16 mouse cellular contexts compared by ENCODE assay signal in genomic region chr15:41936697-41937096, GRCm38 (mm10).
DNase-seq lines count a peak whose midpoint lies in the region; ATAC-seq and TF ChIP-seq lines count a peak whose summit lies in the region.
"Had no signal": no experiment of that assay in that cellular context is flagged by ENCODE, and none has a peak within 500 bp of the region (broad histone marks: within the 10 kb centered on the region; RNA-seq: fewer than 3 reads in every experiment).

No protein-coding gene starts in this region.

- H3K9me3 ChIP-seq in midbrain, embryonic 13.5 days, result peaks cover 7% of the 10 kb centered on the region; the same call in 1 of the 2 replicates
- H3K9me3 ChIP-seq in midbrain, postnatal 0 days (ENCODE audit: low read length), result no peaks in the 10 kb centered on the region; the same call in 1 of the 2 replicates
- H3K9me3 ChIP-seq in hindbrain, embryonic 14.5 days (ENCODE audit: control insufficient read depth, low read length), result peaks cover 17% of the 10 kb centered on the region; the same call in 1 of the 2 replicates

- H3K4me3 ChIP-seq in kidney, adult 2 months (ENCODE audit: insufficient read depth, low read depth, low read length), result no peak overlapping the region
- H3K4me3 ChIP-seq in midbrain, embryonic 13.5 days (replicated peaks), result no peak overlapping the region
- H3K4me3 ChIP-seq in midbrain, postnatal 0 days (ENCODE audit: low read depth, low read length), result no peak overlapping the region
- H3K4me3 ChIP-seq in hindbrain, embryonic 14.5 days (replicated peaks; ENCODE audit: low read length), result no peak overlapping the region
- H3K4me3 ChIP-seq: embryonic facial prominence, embryonic 15.5 days; intestine, embryonic 15.5 days; limb, embryonic 15.5 days had no signal

- H3K4me2 ChIP-seq in midbrain, embryonic 13.5 days (replicated peaks), result no peak overlapping the region
- no peak overlapping the region for H3K4me2 ChIP-seq in midbrain, postnatal 0 days (ENCODE audit: low read depth, low read length, poor library complexity, severe bottlenecking)
- H3K4me2 ChIP-seq in hindbrain, embryonic 14.5 days (replicated peaks), result no peak overlapping the region
- H3K4me2 ChIP-seq: embryonic facial prominence, embryonic 15.5 days; intestine, embryonic 15.5 days; limb, embryonic 15.5 days had no signal

- H3K27me3 ChIP-seq in kidney, adult 2 months (replicated peaks; ENCODE audit: control insufficient read depth, insufficient read depth, low read length), result no peaks in the 10 kb centered on the region
- H3K27me3 ChIP-seq in midbrain, embryonic 13.5 days, result no peaks in the 10 kb centered on the region
- no peaks in the 10 kb centered on the region for H3K27me3 ChIP-seq in midbrain, postnatal 0 days (ENCODE audit: insufficient read depth, low read length)
- H3K27me3 ChIP-seq in hindbrain, embryonic 14.5 days (ENCODE audit: control insufficient read depth, insufficient read depth, low read length), result no peaks in the 10 kb centered on the region
- H3K27me3 ChIP-seq: embryonic facial prominence, embryonic 15.5 days; intestine, embryonic 15.5 days; limb, embryonic 15.5 days; Patski had no signal

- no peaks in the 10 kb centered on the region for H3K4me1 ChIP-seq in kidney, adult 2 months (ENCODE audit: control insufficient read depth, insufficient read depth, low read length)
- H3K4me1 ChIP-seq in midbrain, embryonic 13.5 days (replicated peaks), result no peaks in the 10 kb centered on the region
- no peaks in the 10 kb centered on the region for H3K4me1 ChIP-seq in midbrain, postnatal 0 days (ENCODE audit: insufficient read depth, low read length)
- H3K4me1 ChIP-seq in hindbrain, embryonic 14.5 days (replicated peaks; ENCODE audit: control insufficient read depth, insufficient read depth, low read length), result no peaks in the 10 kb centered on the region
- H3K4me1 ChIP-seq: embryonic facial prominence, embryonic 15.5 days; intestine, embryonic 15.5 days; limb, embryonic 15.5 days had no signal

- TF ChIP-seq CTCF in kidney, adult 2 months (conservative IDR thresholded peaks at IDR 0.05; ENCODE audit: insufficient read depth, insufficient read length, low read depth, low read length), result no peak
- TF ChIP-seq CTCF in midbrain, postnatal 0 days (IDR thresholded peaks at IDR 0.05), result no peak

- peak; percentile 55; the same call in 1 of the 2 replicates for ATAC-seq in midbrain, embryonic 13.5 days
- no peak; the same call in 1 of the 2 replicates for ATAC-seq in midbrain, postnatal 0 days (ENCODE audit: low FRiP score)
- ATAC-seq in hindbrain, embryonic 14.5 days (ENCODE audit: low FRiP score), result peak; percentile 24; the same call in 1 of the 2 replicates
- ATAC-seq: CD4-positive, CD25-positive, alpha-beta regulatory T cell, adult 4 months; intestine, embryonic 15.5 days; Patski had no signal

- no peak overlapping the region for H3K9ac ChIP-seq in midbrain, embryonic 13.5 days (replicated peaks)
- H3K9ac ChIP-seq in midbrain, postnatal 0 days (replicated peaks; ENCODE audit: low read length, poor library complexity, severe bottlenecking), result no peak overlapping the region
- no peak overlapping the region for H3K9ac ChIP-seq in hindbrain, embryonic 14.5 days
- H3K9ac ChIP-seq: embryonic facial prominence, embryonic 15.5 days; intestine, embryonic 15.5 days; limb, embryonic 15.5 days had no signal

- peak; percentile 35 for DNase-seq in kidney, adult 2 months
- DNase-seq in kidney, postnatal 14 days, result no peak
- DNase-seq in midbrain, postnatal 0 days (ENCODE audit: low spot score), result no peak
- DNase-seq in R1 (ENCODE audit: low read depth, low spot score), result peak; percentile 79
- no peak for DNase-seq in hindbrain, embryonic 14.5 days (ENCODE audit: low spot score)
- no peak for DNase-seq in heart, postnatal 14 days
- DNase-seq: cerebellum, adult 8-10 months; heart, adult 18-20 months; lung, postnatal 36 days; right cerebral cortex, postnatal 25 days had no signal

- intact Hi-C loops in heart, postnatal 14 days (cut with DNase I), result no loop called here

- no peaks in the 10 kb centered on the region for H3K36me3 ChIP-seq in kidney, adult 2 months (ENCODE audit: control insufficient read depth, insufficient read depth, low read length)
- H3K36me3 ChIP-seq in midbrain, embryonic 13.5 days, result no peaks in the 10 kb centered on the region
- H3K36me3 ChIP-seq in midbrain, postnatal 0 days (ENCODE audit: insufficient read depth, low read length), result no peaks in the 10 kb centered on the region
- H3K36me3 ChIP-seq in hindbrain, embryonic 14.5 days (replicated peaks; ENCODE audit: control insufficient read depth, insufficient read depth), result no peaks in the 10 kb centered on the region
- H3K36me3 ChIP-seq: embryonic facial prominence, embryonic 15.5 days; intestine, embryonic 15.5 days; limb, embryonic 15.5 days had no signal

- WGBS in kidney, adult 2 months, result 39% methylated on average over 2 of the region's 2 CpGs
- WGBS in midbrain, embryonic 13.5 days, result 64% methylated on average over 2 of the region's 2 CpGs
- WGBS in midbrain, postnatal 0 days, result 39% methylated on average over 2 of the region's 2 CpGs
- 58% methylated on average over 2 of the region's 2 CpGs for WGBS in hindbrain, embryonic 14.5 days

- TF ChIP-seq POLR2A in kidney, adult 2 months (IDR thresholded peaks at IDR 0.05; ENCODE audit: low read depth, low read length), result no peak

- H3K27ac ChIP-seq in kidney, adult 2 months (ENCODE audit: insufficient read depth, low read depth, low read length), result no peak overlapping the region
- H3K27ac ChIP-seq in midbrain, embryonic 13.5 days, result no peak overlapping the region
- no peak overlapping the region for H3K27ac ChIP-seq in midbrain, postnatal 0 days (ENCODE audit: low read depth, low read length)
- no peak overlapping the region for H3K27ac ChIP-seq in hindbrain, embryonic 14.5 days
- H3K27ac ChIP-seq: embryonic facial prominence, embryonic 15.5 days; intestine, embryonic 15.5 days; limb, embryonic 15.5 days had no signal

Comparison
In these comparisons a context has a peak if more than half of its experiments do, and no peak if none do; other contexts are left out.
1. DNase-seq: peak in kidney, adult 2 months (single experiment) and R1 (single experiment); none in kidney, postnatal 14 days (single experiment), midbrain, postnatal 0 days (single experiment), hindbrain, embryonic 14.5 days (single experiment) and heart, postnatal 14 days (0 of 2).